Mouse (Mus musculus) adrenal gland, adult 2 months (tissue): ENCODE data around the gene Mrgprb4. TPM values are rescaled to one million over a fixed set of nuclear protein-coding genes. Genes with fewer than 3 reads are reported as not detected.

Source experiments
- DNase-seq: peaks from one replicate; pipeline ENCODE4 v3.0.0; 2021
- long read RNA-seq: library from polyadenylated mRNA; stranded (forward); transcript quantifications from one replicate; pipeline ENCODE4 v2.0.0, GENCODE M21; 2021
- polyA plus RNA-seq: library from polyadenylated mRNA; depleted of rRNA; stranded (reverse); fragments of >200 nt; gene quantifications from 2 replicates; pipeline ENCODE4 v1.2.3, GENCODE M21; 2012; rRNA removed
- total RNA-seq, 2 experiments: library from RNA; stranded (reverse); gene quantifications; 2 replicates each; pipeline ENCODE4 v1.2.3; 2021

Gene Mrgprb4
- not detected for total RNA-seq
- not detected in 2 replicates for polyA plus RNA-seq
- long read RNA-seq = 0 reads

DNA sequence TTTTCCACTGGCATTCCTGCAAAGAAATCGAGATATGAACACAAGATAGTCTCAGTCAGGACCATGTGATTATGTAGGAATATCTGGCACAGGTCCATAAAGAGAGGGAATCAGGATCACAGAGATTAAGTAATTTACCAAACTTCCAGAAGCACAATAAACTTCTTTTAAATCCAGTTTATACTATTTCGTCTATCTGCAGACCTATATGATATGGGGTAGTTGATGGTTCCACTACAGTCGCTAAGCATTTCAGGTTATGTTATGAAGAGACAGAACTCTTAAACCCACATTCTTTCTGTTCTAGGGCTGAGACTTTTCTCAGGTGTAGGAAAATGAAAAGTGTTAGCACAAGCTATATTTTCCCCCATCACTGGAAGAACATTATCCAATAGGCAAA is at the start of gene Mrgprb4:
Gene Mrgprb4, minus strand, starts transcription at position 101 of the 400 bp plus-strand sequence.
- no peak for DNase-seq

DNA sequence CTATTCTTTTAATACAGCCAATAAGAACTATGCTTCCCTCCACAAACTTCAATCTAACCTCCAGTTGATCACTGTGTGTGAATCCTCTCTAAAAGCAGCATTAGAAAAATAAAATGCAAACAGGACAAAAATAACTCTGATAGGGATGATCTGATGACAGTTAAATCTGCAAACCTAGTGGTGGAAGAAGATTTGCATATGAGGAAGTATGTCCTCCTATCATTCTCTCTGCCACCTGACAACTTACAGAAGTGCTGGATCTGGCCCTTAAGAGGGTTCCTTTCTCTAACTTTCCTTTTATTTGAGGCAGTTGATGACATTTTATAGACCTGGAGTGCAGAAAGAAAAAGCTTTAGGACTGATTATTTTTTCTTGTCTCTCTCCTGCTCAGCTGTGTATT is 27.0 kb upstream of the Mrgprb4 start:
- no peak for DNase-seq

- no peak for DNase-seq
Measured at GRCm38 (mm10) chr7:48225065-48225464, 26.0 kb upstream of the Mrgprb4 start.

- DNase-seq = no peak
Measured at GRCm38 (mm10) chr7:48168919-48169318, 30.2 kb downstream of the Mrgprb4 start, which contains the start of gene Mrgprb5. Gene Mrgprb5 (minus strand): TSS chr7:48169019.

- peak; percentile 43 for DNase-seq
Measured at GRCm38 (mm10) chr7:48167471-48167870, 31.6 kb downstream of the Mrgprb4 start.

Other genes with a start within 250 kb of the Mrgprb4 start
- gene Mrgpra4, start 217.2 kb downstream of the Mrgprb4 start, total RNA-seq = not detected
- gene Mrgpra4, start 217.2 kb downstream of the Mrgprb4 start, polyA plus RNA-seq = not detected in 2 replicates
- gene Mrgprx1, start 171.7 kb downstream of the Mrgprb4 start, total RNA-seq = not detected
- gene Mrgprx1, start 171.7 kb downstream of the Mrgprb4 start, polyA plus RNA-seq = not detected in 2 replicates
- gene Mrgprb5, start 30.3 kb downstream of the Mrgprb4 start, total RNA-seq = not detected
- not detected in 2 replicates for gene Mrgprb5, start 30.3 kb downstream of the Mrgprb4 start, polyA plus RNA-seq
- gene Mrgprb8, start 189.2 kb upstream of the Mrgprb4 start, total RNA-seq = not detected
- gene Mrgprb8, start 189.2 kb upstream of the Mrgprb4 start, polyA plus RNA-seq = not detected in 2 replicates